Mouse (Mus musculus) heart, embryonic 16.5 days (tissue): Measurements from ENCODE around the gene Zfp446. TPM values are rescaled to one million over a fixed set of nuclear protein-coding genes. Genes with fewer than 3 reads are reported as not detected.
"Not testable (repeated sequence)": the region's sequence is repeated elsewhere in the genome, so short reads cannot be mapped to it uniquely, and the experiment has no call there.

Experiments
- ATAC-seq: fragments of 200-750 bp; cut with Nextera tagmentation; replicated peaks from 2 replicates; pipeline ENCODE4 v1.8.0; 2017; ENCODE audit warnings: moderate number of reproducible peaks; ENCODE audit not compliant: insufficient read depth, low FRiP score; ENCODE audit errors: extremely low read depth
- H3K27ac ChIP-seq: fragments of 300-500 bp; sonication (generic); 2 replicates; pipeline ENCODE4 v1.5.1; 2014; ENCODE audit warnings: mild to moderate bottlenecking, low read length, control low read depth, moderate library complexity
- H3K27me3 ChIP-seq: fragments of 300-500 bp; sonication (generic); 2 replicates; pipeline ENCODE4 v1.6.1; 2014; ENCODE audit warnings: low read length, mixed read lengths; ENCODE audit not compliant: control insufficient read depth, insufficient read depth
- H3K36me3 ChIP-seq: fragments of 300-500 bp; sonication (generic); 2 replicates; pipeline ENCODE4 v1.6.1; 2014; ENCODE audit not compliant: control insufficient read depth, insufficient read depth
- H3K4me1 ChIP-seq: fragments of 300-500 bp; sonication (generic); 2 replicates; pipeline ENCODE4 v1.6.1; 2014; ENCODE audit warnings: low read length, mixed read lengths; ENCODE audit not compliant: control insufficient read depth, insufficient read depth
- H3K4me2 ChIP-seq: fragments of 300-500 bp; sonication (generic); 2 replicates; pipeline ENCODE4 v1.6.1; 2014; ENCODE audit warnings: low read depth, mild to moderate bottlenecking, control low read depth, low read length
- H3K4me3 ChIP-seq: fragments of 300-500 bp; sonication (generic); 2 replicates; pipeline ENCODE4 v1.5.1; 2014; ENCODE audit warnings: mild to moderate bottlenecking, control low read depth, low read length
- H3K9ac ChIP-seq: fragments of 300-500 bp; sonication (generic); 2 replicates; pipeline ENCODE4 v1.6.1; 2014; ENCODE audit warnings: low read length, control low read depth
- H3K9me3 ChIP-seq: fragments of 300-500 bp; sonication (generic); replicated peaks from 2 replicates; pipeline ENCODE4 v1.6.1; 2016; ENCODE audit warnings: low read length; ENCODE audit not compliant: control insufficient read depth
- WGBS: fragments of 180-500 bp; shearing (Covaris S2); extraction: QIAGEN DNeasy Blood & Tissue Kit; methylation state at CpG from one replicate; pipeline ENCODE4 v1.1.7; 2014; 5-methylcytosine and 5-hydroxymethylcytosine counted together
- polyA plus RNA-seq: library from polyadenylated mRNA; unstranded; fragments of >200 nt; fragmentation: Nextera tagmentation; extraction: Ambion mirVana; gene quantifications from 2 replicates; pipeline ENCODE4 v1.2.1, GENCODE M21; 2015

The Zfp446 gene
- 6.5 and 7.0 TPM in 2 replicates for polyA plus RNA-seq

GRCm38 (mm10) chr7:12977682-12978389, at the start of gene Zfp446:
Zfp446 (plus strand) TSS chr7:12977848.
- Histone ChIP-seq H3K27me3 (no peaks in the 10 kb centered on the region), H3K4me1 (peaks cover 6% of the 10 kb centered on the region), H3K27ac (peak within 1 kb of the TSS; percentile 96), H3K4me3 (peak within 1 kb of the TSS; percentile 64), H3K36me3 (no peaks in the 10 kb centered on the region), H3K9me3 (no peaks in the 10 kb centered on the region), H3K9ac (peak within 1 kb of the TSS; percentile 84), H3K4me2 (peak within 1 kb of the TSS; percentile 89)
- peak; percentile 98 for ATAC-seq
- under 1% methylated on average over 49 of the region's 49 CpGs for WGBS

GRCm38 (mm10) chr7:12933615-12934140, 44.0 kb upstream of the Zfp446 start:
- Histone ChIP-seq H3K4me2 (no peak overlapping the region), H3K9me3 (no peaks in the 10 kb centered on the region), H3K4me3 (no peak overlapping the region), H3K27me3 (no peaks in the 10 kb centered on the region), H3K27ac (no peak overlapping the region), H3K36me3 (no peaks in the 10 kb centered on the region), H3K9ac (no peak overlapping the region), H3K4me1 (no peaks in the 10 kb centered on the region)
- ATAC-seq: no peak
- WGBS: 76% methylated on average over 4 of the region's 4 CpGs

GRCm38 (mm10) chr7:12934808-12935207, 42.8 kb upstream of the Zfp446 start:
- Histone ChIP-seq H3K27me3 (no peaks in the 10 kb centered on the region), H3K4me1 (no peaks in the 10 kb centered on the region), H3K36me3 (no peaks in the 10 kb centered on the region), H3K4me3 (no peak overlapping the region), H3K27ac (no peak overlapping the region), H3K4me2 (no peak overlapping the region), H3K9ac (no peak overlapping the region), H3K9me3 (no peaks in the 10 kb centered on the region)
- 67% methylated on average over 3 of the region's 3 CpGs for WGBS
- no peak for ATAC-seq

GRCm38 (mm10) chr7:12937254-12937803, 40.3 kb upstream of the Zfp446 start:
- H3K27ac ChIP-seq, ATAC-seq, H3K27me3 ChIP-seq, H3K4me1 ChIP-seq, H3K4me3 ChIP-seq, H3K36me3 ChIP-seq, H3K9me3 ChIP-seq, H3K9ac ChIP-seq, H3K4me2 ChIP-seq: not testable (repeated sequence)
- WGBS: 86% methylated on average over 4 of the region's 4 CpGs

- H3K9ac ChIP-seq: no peak overlapping the region
- no peak for ATAC-seq
- H3K4me3 ChIP-seq: no peak overlapping the region
- no peaks in the 10 kb centered on the region for H3K27me3 ChIP-seq
- H3K4me2 ChIP-seq: no peak overlapping the region
- no peak overlapping the region for H3K27ac ChIP-seq
- H3K9me3 ChIP-seq: no peaks in the 10 kb centered on the region
- WGBS: 78% methylated on average over 4 of the region's 4 CpGs
- H3K4me1 ChIP-seq: no peaks in the 10 kb centered on the region
- no peaks in the 10 kb centered on the region for H3K36me3 ChIP-seq
Observed at GRCm38 (mm10) chr7:12940599-12940998, 37.0 kb upstream of the Zfp446 start.

GRCm38 (mm10) chr7:12943488-12943887, 34.2 kb upstream of the Zfp446 start:
- H3K4me3 ChIP-seq: no peak overlapping the region
- H3K9me3 ChIP-seq: no peaks in the 10 kb centered on the region
- no peak for ATAC-seq

GRCm38 (mm10) chr7:12949032-12949871, 28.4 kb upstream of the Zfp446 start:
- H3K9ac ChIP-seq: peak overlapping the region; percentile 79
- H3K27me3 ChIP-seq: no peaks in the 10 kb centered on the region
- H3K9me3 ChIP-seq: no peaks in the 10 kb centered on the region
- H3K27ac ChIP-seq: peak overlapping the region; percentile 77
- peak overlapping the region; percentile 78 for H3K4me2 ChIP-seq
- H3K36me3 ChIP-seq: no peaks in the 10 kb centered on the region
- ATAC-seq: peak; percentile 95
- WGBS: 8% methylated on average over 35 of the region's 35 CpGs
- peaks cover 6% of the 10 kb centered on the region; the same call in 1 of the 2 replicates for H3K4me1 ChIP-seq
- peak overlapping the region; percentile 61 for H3K4me3 ChIP-seq

More at GRCm38 (mm10) chr7:12943488-12943887, 34.2 kb upstream of the Zfp446 start:
- Histone ChIP-seq H3K9ac (no peak overlapping the region), H3K27ac (no peak overlapping the region), H3K4me1 (no peaks in the 10 kb centered on the region), H3K4me2 (no peak overlapping the region), H3K36me3 (no peaks in the 10 kb centered on the region), H3K27me3 (no peaks in the 10 kb centered on the region)

- Histone ChIP-seq H3K27ac (peak overlapping the region; percentile 77), H3K27me3 (no peaks in the 10 kb centered on the region), H3K9me3 (no peaks in the 10 kb centered on the region), H3K4me3 (peak overlapping the region; percentile 61), H3K4me1 (peaks cover 6% of the 10 kb centered on the region; the same call in 1 of the 2 replicates), H3K36me3 (no peaks in the 10 kb centered on the region), H3K9ac (peak overlapping the region; percentile 79), H3K4me2 (peak overlapping the region; percentile 78)
- peak; percentile 14 for ATAC-seq
- 7% methylated on average over 16 of the region's 16 CpGs for WGBS
Observed at GRCm38 (mm10) chr7:12949872-12950229, 27.8 kb upstream of the Zfp446 start.
